Mouse (Mus musculus) spleen, adult 2 months (tissue): ENCODE data around the gene Tex19.1. TPM values are rescaled to one million over a fixed set of nuclear protein-coding genes. Genes with fewer than 3 reads are reported as not detected.
A peak's percentile ranks its signal among the peaks of the same experiment; 100 is the strongest.

ENCODE experiments used
- DNase-seq, 2 experiments: peaks; one replicate each; pipeline versions ENCODE4 v3.0.0 to v3.0.0-alpha.2; 2012 to 2021; ENCODE audit warnings: low spot score in 2 of 2, low read depth in 1 of 2
- H3K27ac ChIP-seq: fragments of 200-500 bp; 2 replicates; pipeline ENCODE4 v1.5.1; 2012; ENCODE audit warnings: low read length, inconsistent platforms; ENCODE audit not compliant: insufficient read depth
- H3K27me3 ChIP-seq: fragments of 200-500 bp; 2 replicates; pipeline ENCODE4 v1.6.1; 2012; ENCODE audit warnings: mild to moderate bottlenecking, moderate library complexity, low read length, inconsistent platforms; ENCODE audit not compliant: control insufficient read depth, insufficient read depth
- H3K36me3 ChIP-seq: fragments of 200-500 bp; 2 replicates; pipeline ENCODE4 v1.6.1; 2012; ENCODE audit warnings: mild to moderate bottlenecking, low read length, inconsistent platforms; ENCODE audit not compliant: control insufficient read depth, insufficient read depth
- H3K4me1 ChIP-seq: fragments of 200-500 bp; 2 replicates; pipeline ENCODE4 v1.6.1; 2011; ENCODE audit warnings: inconsistent platforms; ENCODE audit not compliant: control insufficient read depth, insufficient read depth, insufficient read length
- H3K4me3 ChIP-seq: fragments of 200-500 bp; 2 replicates; pipeline ENCODE4 v1.5.1; 2011; ENCODE audit warnings: mild to moderate bottlenecking, inconsistent platforms; ENCODE audit not compliant: insufficient read depth, insufficient read length; ENCODE audit errors: extremely low read depth
- CTCF ChIP-seq: fragments of 200-500 bp; IDR thresholded peaks from 2 replicates; pipeline ENCODE4 v1.5.1; 2011; ENCODE audit warnings: mild to moderate bottlenecking, inconsistent platforms; ENCODE audit not compliant: insufficient read depth, insufficient read length, insufficient replicate concordance; ENCODE audit errors: extremely low read depth
- POLR2A ChIP-seq: fragments of 200-500 bp; IDR thresholded peaks from 2 replicates; pipeline ENCODE4 v1.6.1; 2011; ENCODE audit warnings: low read depth, low read length, inconsistent platforms
- WGBS: fragments of 180-500 bp; shearing (Covaris S2); methylation state at CpG from one replicate; pipeline ENCODE4 v1.1.7; 2018; 5-methylcytosine and 5-hydroxymethylcytosine counted together
- polyA plus RNA-seq: library from polyadenylated mRNA; depleted of rRNA; stranded (reverse); fragments of >200 nt; gene quantifications from 2 replicates; pipeline ENCODE4 v1.2.3, GENCODE M21; 2012

Tex19.1 gene
- polyA plus RNA-seq, 1 experiment, result not detected

GRCm38 (mm10) chr11:121143325-121144015 is 2.5 kb upstream of the Tex19.1 start:
- H3K27me3 ChIP-seq, result no peaks in the 10 kb centered on the region
- WGBS, result 87% methylated on average over 9 of the region's 9 CpGs
- no peaks in the 10 kb centered on the region for H3K4me1 ChIP-seq
- H3K4me3 ChIP-seq, result no peak overlapping the region
- no peak overlapping the region for H3K27ac ChIP-seq
- DNase-seq, result no peak
- no peaks in the 10 kb centered on the region for H3K36me3 ChIP-seq
- TF ChIP-seq CTCF, result no peak
- no peak for TF ChIP-seq POLR2A

- H3K27me3 ChIP-seq, result no peaks in the 10 kb centered on the region
- TF ChIP-seq POLR2A (no peak), CTCF (peak; percentile 8; the same call in 1 of the 2 replicates)
- no peak overlapping the region for H3K4me3 ChIP-seq
- H3K36me3 ChIP-seq, result no peaks in the 10 kb centered on the region
- 85% methylated on average over 3 of the region's 3 CpGs for WGBS
- H3K4me1 ChIP-seq, result no peaks in the 10 kb centered on the region
- H3K27ac ChIP-seq, result no peak overlapping the region
- DNase-seq, result no peak
These were observed 2.2 kb downstream of the Tex19.1 start for GRCm38 (mm10) chr11:121148193-121148592.

- TF ChIP-seq POLR2A (no peak), CTCF (no peak)
These were observed 8.3 kb downstream of the Tex19.1 start for GRCm38 (mm10) chr11:121154203-121154602.

GRCm38 (mm10) chr11:121156411-121156891 is 10.5 kb downstream of the Tex19.1 start:
- Histone ChIP-seq H3K4me3 (no peak overlapping the region), H3K4me1 (no peaks in the 10 kb centered on the region), H3K27ac (no peak overlapping the region), H3K27me3 (0 out of 2 replicates have a peak, but pooled peaks cover 2% of the 10 kb centered on the region), H3K36me3 (no peaks in the 10 kb centered on the region)
- TF ChIP-seq POLR2A, result no peak
- no peak for TF ChIP-seq CTCF
- WGBS, result 7% methylated on average over 45 of the region's 45 CpGs
- DNase-seq, result no peak

More at GRCm38 (mm10) chr11:121154203-121154602, 8.3 kb downstream of the Tex19.1 start:
- Histone ChIP-seq H3K27ac (no peak overlapping the region), H3K36me3 (no peaks in the 10 kb centered on the region), H3K4me3 (no peak overlapping the region), H3K27me3 (0 out of 2 replicates have a peak, but pooled peaks cover 2% of the 10 kb centered on the region), H3K4me1 (no peaks in the 10 kb centered on the region)
- 75% methylated on average over 4 of the region's 4 CpGs for whole genome bisulfite sequencing
- DNase-seq, result no peak

GRCm38 (mm10) chr11:121159971-121160370 is 14.0 kb downstream of the Tex19.1 start, which contains the start of gene Uts2r:
TSS of gene Uts2r (plus strand) at chr11:121160271.
- no peak for TF ChIP-seq CTCF
- TF ChIP-seq POLR2A, result no peak
- Histone ChIP-seq H3K27ac (no peak within 1 kb of the TSS), H3K4me3 (no peak within 1 kb of the TSS), H3K27me3 (0 out of 2 replicates have a peak, but pooled peaks cover 2% of the 10 kb centered on the region), H3K36me3 (no peaks in the 10 kb centered on the region), H3K4me1 (no peaks in the 10 kb centered on the region)
- no peak for DNase-seq
- WGBS, result 91% methylated on average over 5 of the region's 5 CpGs

- Histone ChIP-seq H3K36me3 (no peaks in the 10 kb centered on the region), H3K27ac (no peak overlapping the region), H3K27me3 (0 out of 2 replicates have a peak, but pooled peaks cover 2% of the 10 kb centered on the region), H3K4me1 (no peaks in the 10 kb centered on the region), H3K4me3 (no peak overlapping the region)
- WGBS, result 91% methylated on average over 26 of the region's 26 CpGs
- no peak for TF ChIP-seq POLR2A
- no peak for TF ChIP-seq CTCF
- no peak for DNase-seq
These were observed 14.8 kb downstream of the Tex19.1 start for GRCm38 (mm10) chr11:121160636-121161346.
